Mouse (Mus musculus) hindbrain, embryonic 15.5 days (tissue): ENCODE measurements around the gene Ctps. TPM values are rescaled to one million over a fixed set of nuclear protein-coding genes. Genes with fewer than 3 reads are reported as not detected.
A peak's percentile ranks its signal among the peaks of the same experiment; 100 is the strongest.

ENCODE experiments used
- ATAC-seq: fragments of 200-750 bp; cut with Nextera tagmentation; 2 replicates; pipeline ENCODE4 v1.8.0; 2017; ENCODE audit warnings: low read depth, moderate number of reproducible peaks, moderate TSS enrichment; ENCODE audit not compliant: low FRiP score
- H3K27ac ChIP-seq: fragments of 300-500 bp; sonication (generic); replicated peaks from 2 replicates; pipeline ENCODE4 v1.5.1; 2015; ENCODE audit warnings: mild to moderate bottlenecking, inconsistent platforms
- H3K27me3 ChIP-seq: fragments of 300-500 bp; sonication (generic); 2 replicates; pipeline ENCODE4 v1.6.1; 2015; ENCODE audit warnings: control low read depth, inconsistent platforms
- H3K36me3 ChIP-seq: fragments of 300-500 bp; sonication (generic); 2 replicates; pipeline ENCODE4 v1.6.1; 2015; ENCODE audit warnings: control low read depth, inconsistent platforms
- H3K4me1 ChIP-seq: fragments of 300-500 bp; sonication (generic); replicated peaks from 2 replicates; pipeline ENCODE4 v1.6.1; 2015; ENCODE audit warnings: control low read depth, inconsistent platforms
- H3K4me2 ChIP-seq: fragments of 300-500 bp; sonication (generic); 2 replicates; pipeline ENCODE4 v1.6.1; 2015; ENCODE audit warnings: moderate library complexity, mild to moderate bottlenecking, inconsistent platforms
- H3K4me3 ChIP-seq: fragments of 300-500 bp; sonication (generic); 2 replicates; pipeline ENCODE4 v1.5.1; 2015; ENCODE audit warnings: mild to moderate bottlenecking, inconsistent platforms
- H3K9ac ChIP-seq: fragments of 300-500 bp; sonication (generic); 2 replicates; pipeline ENCODE4 v1.6.1; 2015; ENCODE audit warnings: inconsistent platforms
- H3K9me3 ChIP-seq: fragments of 300-500 bp; sonication (generic); 2 replicates; pipeline ENCODE4 v1.6.1; 2016; ENCODE audit warnings: control low read depth, inconsistent platforms
- WGBS: fragments of 180-500 bp; shearing (Covaris S2); methylation state at CpG from one replicate; pipeline ENCODE4 v1.1.7; 2015; 5-methylcytosine and 5-hydroxymethylcytosine counted together
- polyA plus RNA-seq: library from polyadenylated mRNA; unstranded; fragments of >200 nt; fragmentation: Nextera tagmentation; extraction: Ambion mirVana; gene quantifications from 2 replicates; pipeline ENCODE4 v1.2.1, GENCODE M21; 2015

The Ctps gene
- 77.2 and 79.9 TPM in 2 replicates for polyA plus RNA-seq

- Histone ChIP-seq H3K4me1 (peaks cover 37% of the 10 kb centered on the region), H3K27me3 (no peaks in the 10 kb centered on the region), H3K9ac (peak within 1 kb of the TSS; percentile 83), H3K4me2 (peak within 1 kb of the TSS; percentile 76), H3K27ac (peak within 1 kb of the TSS; percentile 98), H3K4me3 (peak within 1 kb of the TSS; percentile 86), H3K9me3 (no peaks in the 10 kb centered on the region), H3K36me3 (peaks cover 10% of the 10 kb centered on the region)
- peak; percentile 98 for ATAC-seq
- WGBS, result under 1% methylated on average over 81 of the region's 97 CpGs
Measured at GRCm38 (mm10) chr4:120569486-120570437, at the start of gene Ctps. Gene Ctps (minus strand): TSS chr4:120570276.

GRCm38 (mm10) chr4:120616199-120617025 lies 46.3 kb upstream of the Ctps start:
- ATAC-seq, result no peak
- 58% methylated on average over 13 of the region's 13 CpGs for WGBS

GRCm38 (mm10) chr4:120615528-120616081 lies 45.5 kb upstream of the Ctps start:
- Histone ChIP-seq H3K27ac (no peak overlapping the region), H3K9ac (no peak overlapping the region)

More at GRCm38 (mm10) chr4:120616199-120617025, 46.3 kb upstream of the Ctps start:
- Histone ChIP-seq H3K27ac (no peak overlapping the region), H3K36me3 (no peaks in the 10 kb centered on the region), H3K4me3 (no peak overlapping the region), H3K4me1 (peaks cover 18% of the 10 kb centered on the region), H3K9me3 (no peaks in the 10 kb centered on the region), H3K9ac (no peak overlapping the region), H3K27me3 (no peaks in the 10 kb centered on the region), H3K4me2 (no peak overlapping the region)

GRCm38 (mm10) chr4:120614644-120615043 lies 44.6 kb upstream of the Ctps start:
- ATAC-seq, result no peak
- Histone ChIP-seq H3K4me2 (no peak overlapping the region), H3K27ac (no peak overlapping the region), H3K9ac (no peak overlapping the region), H3K4me3 (no peak overlapping the region), H3K4me1 (peaks cover 18% of the 10 kb centered on the region), H3K27me3 (no peaks in the 10 kb centered on the region), H3K36me3 (no peaks in the 10 kb centered on the region), H3K9me3 (no peaks in the 10 kb centered on the region)
- 71% methylated on average over 9 of the region's 9 CpGs for whole genome bisulfite sequencing

More at GRCm38 (mm10) chr4:120615528-120616081, 45.5 kb upstream of the Ctps start:
- ATAC-seq, result peak; percentile 47
- Histone ChIP-seq H3K27me3 (no peaks in the 10 kb centered on the region), H3K36me3 (no peaks in the 10 kb centered on the region), H3K4me3 (no peak overlapping the region), H3K9me3 (no peaks in the 10 kb centered on the region), H3K4me2 (0 out of 2 replicates have a peak overlapping the region, but pooled peaks have one; percentile 5), H3K4me1 (peaks cover 18% of the 10 kb centered on the region)
- WGBS, result 28% methylated on average over 10 of the region's 10 CpGs

- peak; percentile 71; the same call in 1 of the 2 replicates for ATAC-seq
- Histone ChIP-seq H3K27ac (peak overlapping the region; percentile 70), H3K4me2 (0 out of 2 replicates have a peak overlapping the region, but pooled peaks have one; percentile 6), H3K9me3 (no peaks in the 10 kb centered on the region), H3K4me1 (peaks cover 18% of the 10 kb centered on the region), H3K9ac (no peak overlapping the region), H3K27me3 (no peaks in the 10 kb centered on the region), H3K4me3 (no peak overlapping the region), H3K36me3 (no peaks in the 10 kb centered on the region)
- WGBS, result 41% methylated on average over 8 of the region's 8 CpGs
Measured at GRCm38 (mm10) chr4:120613691-120614329, 43.7 kb upstream of the Ctps start.

- no peak overlapping the region for H3K4me3 ChIP-seq
- H3K4me2 ChIP-seq, result no peak overlapping the region
- 27% methylated on average over 9 of the region's 9 CpGs for WGBS
- no peak for ATAC-seq
- no peaks in the 10 kb centered on the region for H3K9me3 ChIP-seq
- no peaks in the 10 kb centered on the region for H3K27me3 ChIP-seq
- no peak overlapping the region for H3K27ac ChIP-seq
- H3K9ac ChIP-seq, result no peak overlapping the region
- H3K36me3 ChIP-seq, result no peaks in the 10 kb centered on the region
- peaks cover 18% of the 10 kb centered on the region for H3K4me1 ChIP-seq
Measured at GRCm38 (mm10) chr4:120612304-120613080, 42.4 kb upstream of the Ctps start.

- H3K4me1 ChIP-seq, result peaks cover 15% of the 10 kb centered on the region
- H3K27ac ChIP-seq, result no peak overlapping the region
- no peaks in the 10 kb centered on the region for H3K27me3 ChIP-seq
- no peaks in the 10 kb centered on the region for H3K9me3 ChIP-seq
- H3K4me3 ChIP-seq, result no peak overlapping the region
- H3K36me3 ChIP-seq, result no peaks in the 10 kb centered on the region
- whole genome bisulfite sequencing, result 73% methylated on average over 3 of the region's 3 CpGs
- no peak overlapping the region for H3K4me2 ChIP-seq
- ATAC-seq, result no peak
- H3K9ac ChIP-seq, result no peak overlapping the region
Measured at GRCm38 (mm10) chr4:120611005-120611404, 40.9 kb upstream of the Ctps start.

GRCm38 (mm10) chr4:120606941-120607340 lies 36.9 kb upstream of the Ctps start:
- Histone ChIP-seq H3K4me1 (no peaks in the 10 kb centered on the region), H3K9me3 (no peaks in the 10 kb centered on the region), H3K4me3 (no peak overlapping the region), H3K4me2 (no peak overlapping the region), H3K27ac (no peak overlapping the region), H3K9ac (no peak overlapping the region), H3K36me3 (no peaks in the 10 kb centered on the region), H3K27me3 (no peaks in the 10 kb centered on the region)
- ATAC-seq, result peak; percentile 61
- 19% methylated on average over 2 of the region's 3 CpGs for WGBS

- H3K4me3 ChIP-seq, result no peak overlapping the region
- H3K4me2 ChIP-seq, result no peak overlapping the region
- H3K9me3 ChIP-seq, result no peaks in the 10 kb centered on the region
- no peaks in the 10 kb centered on the region for H3K4me1 ChIP-seq
- H3K27ac ChIP-seq, result no peak overlapping the region
- no peaks in the 10 kb centered on the region for H3K27me3 ChIP-seq
- no peak for ATAC-seq
- WGBS, result 70% methylated on average over 3 of the region's 3 CpGs
- H3K9ac ChIP-seq, result no peak overlapping the region
- no peaks in the 10 kb centered on the region for H3K36me3 ChIP-seq
Measured at GRCm38 (mm10) chr4:120602669-120603068, 32.6 kb upstream of the Ctps start.

GRCm38 (mm10) chr4:120601774-120602173 lies 31.7 kb upstream of the Ctps start:
- Histone ChIP-seq H3K9ac (no peak overlapping the region), H3K4me3 (no peak overlapping the region), H3K4me1 (no peaks in the 10 kb centered on the region), H3K9me3 (no peaks in the 10 kb centered on the region), H3K27ac (no peak overlapping the region), H3K36me3 (no peaks in the 10 kb centered on the region), H3K4me2 (no peak overlapping the region), H3K27me3 (no peaks in the 10 kb centered on the region)
- 80% methylated on average over 1 of the region's 1 CpGs for WGBS
- no peak for ATAC-seq

GRCm38 (mm10) chr4:120598922-120599321 lies 28.8 kb upstream of the Ctps start:
- no peak overlapping the region for H3K9ac ChIP-seq
- H3K27me3 ChIP-seq, result no peaks in the 10 kb centered on the region
- H3K4me3 ChIP-seq, result no peak overlapping the region
- H3K36me3 ChIP-seq, result no peaks in the 10 kb centered on the region
- 27% methylated on average over 2 of the region's 2 CpGs for WGBS
- no peak overlapping the region for H3K4me2 ChIP-seq
- no peaks in the 10 kb centered on the region for H3K9me3 ChIP-seq
- no peaks in the 10 kb centered on the region for H3K4me1 ChIP-seq
- H3K27ac ChIP-seq, result no peak overlapping the region
- ATAC-seq, result no peak
